Mouse (Mus musculus) R1 (cell line): Measurements from ENCODE around the gene Lrrc73.

Experiments
- DNase-seq: peaks from one replicate; pipeline ENCODE4 v3.0.0-alpha.2; 2018; ENCODE audit warnings: low read depth, low spot score

Gene Lrrc73

DNA sequence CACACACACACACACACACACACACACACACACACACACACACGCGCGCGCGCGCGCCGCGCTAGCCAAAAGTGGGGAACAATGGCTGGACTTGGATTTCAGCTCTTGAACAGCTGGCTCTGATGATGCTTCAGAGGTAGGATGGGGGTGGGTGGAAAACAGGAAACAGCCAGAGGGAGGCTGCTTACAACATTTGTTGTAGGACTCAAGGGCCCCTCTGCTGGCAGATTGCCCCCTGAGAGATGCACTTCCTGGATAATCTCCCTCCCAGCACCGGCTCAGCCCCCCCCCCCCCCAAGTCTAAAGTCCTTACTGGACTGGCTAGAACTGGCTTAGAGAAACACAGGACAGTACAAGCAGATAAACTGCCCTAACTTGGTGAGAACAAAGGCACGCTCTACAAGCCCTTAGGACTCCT, 34.4 kb downstream of the Lrrc73 start:
- DNase-seq = peak; percentile 48

DNA sequence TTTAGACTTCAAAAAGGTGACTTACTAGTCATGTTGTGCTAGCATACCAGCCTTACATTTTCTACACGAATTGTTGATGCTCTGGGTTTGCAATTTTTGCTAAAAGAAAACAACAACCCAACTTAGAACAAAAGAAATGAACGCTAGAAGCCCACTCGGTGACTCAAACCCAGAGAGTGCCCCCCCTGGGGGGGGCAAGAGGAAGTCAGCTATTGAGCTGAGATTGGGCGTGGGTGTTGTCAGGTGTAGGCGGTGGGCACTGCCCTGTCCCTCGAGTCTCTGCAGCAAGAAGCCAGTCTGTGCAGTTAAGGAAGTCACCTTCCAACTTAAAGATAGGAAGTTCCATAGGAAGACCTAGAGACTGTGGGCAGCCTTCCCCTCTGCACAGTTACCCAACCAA, 43.3 kb downstream of the Lrrc73 start:
- no peak for DNase-seq

DNA sequence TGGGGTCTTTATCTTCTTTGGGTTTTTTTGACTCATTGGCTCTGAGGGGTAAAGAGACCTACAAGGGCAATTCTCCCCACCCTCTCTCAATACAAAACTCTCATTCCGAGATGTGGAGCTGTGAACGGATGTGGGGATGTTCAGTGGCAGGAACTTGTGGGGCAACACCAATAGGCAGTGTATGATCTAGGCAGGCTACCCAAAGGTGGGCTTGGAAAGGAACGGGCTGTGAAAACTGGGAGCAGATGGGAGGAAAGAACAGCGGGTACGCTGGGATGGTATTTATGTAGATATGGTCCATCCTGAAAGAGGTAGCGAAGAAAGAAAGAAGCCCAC, 43.7 kb downstream of the Lrrc73 start:
- DNase-seq = no peak

- DNase-seq = peak; percentile 26
These were observed 44.3 kb downstream of the Lrrc73 start, which contains the start of gene Dlk2 for GRCm38 (mm10) chr17:46297364-46298219. Dlk2 (plus strand) TSS chr17:46297421.

GRCm38 (mm10) chr17:46298220-46298913, 45.0 kb downstream of the Lrrc73 start:
- DNase-seq = peak; percentile 91

GRCm38 (mm10) chr17:46301892-46302291, 48.6 kb downstream of the Lrrc73 start:
- no peak for DNase-seq

- DNase-seq = no peak
These were observed 50.9 kb downstream of the Lrrc73 start for GRCm38 (mm10) chr17:46304184-46304583.
